Mouse (Mus musculus) heart, adult 2 months (tissue): Measurements from ENCODE around the gene Foxf2.

Source experiments
- CTCF ChIP-seq: fragments of 200-600 bp; IDR thresholded peaks from 2 replicates; pipeline ENCODE4 v1.8.1; 2022; ENCODE audit warnings: antibody characterized with exemption, mild to moderate bottlenecking, moderate library complexity
- POLR2A ChIP-seq: fragments of 200-500 bp; IDR thresholded peaks from 2 replicates; pipeline ENCODE4 v1.6.1; 2011; ENCODE audit warnings: mild to moderate bottlenecking, low read depth, low read length, control low read depth; ENCODE audit not compliant: insufficient read depth

- TF ChIP-seq CTCF (no peak), POLR2A (no peak)
Observed at GRCm38 (mm10) chr13:31661211-31661610, 35.6 kb downstream of the Foxf2 start.
